Mouse (Mus musculus): ENCODE data around the gene Crygn.

Gene Crygn

DNA sequence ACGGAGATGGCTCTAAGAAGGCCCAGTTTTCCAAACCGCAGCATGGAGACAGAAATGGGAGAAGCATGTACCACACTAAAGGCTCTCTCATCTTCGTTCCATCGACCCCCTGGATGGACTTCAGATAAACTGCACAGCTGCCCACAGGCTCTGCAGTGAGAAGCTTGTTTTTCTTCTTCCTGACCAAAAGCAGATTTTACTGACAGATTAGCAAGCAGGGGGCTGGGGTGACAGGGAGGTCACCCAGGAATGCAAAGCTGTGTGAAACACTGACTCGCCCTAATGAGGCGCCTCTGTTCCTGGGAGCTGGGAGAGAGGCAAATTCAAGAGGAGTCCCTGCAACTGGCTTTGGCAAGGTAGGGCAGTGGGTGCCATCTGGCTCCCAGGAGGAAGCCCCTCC is 10.3 kb downstream of the Crygn start:
- no peak for DNase-seq (ENCODE audit: low spot score)

DNA sequence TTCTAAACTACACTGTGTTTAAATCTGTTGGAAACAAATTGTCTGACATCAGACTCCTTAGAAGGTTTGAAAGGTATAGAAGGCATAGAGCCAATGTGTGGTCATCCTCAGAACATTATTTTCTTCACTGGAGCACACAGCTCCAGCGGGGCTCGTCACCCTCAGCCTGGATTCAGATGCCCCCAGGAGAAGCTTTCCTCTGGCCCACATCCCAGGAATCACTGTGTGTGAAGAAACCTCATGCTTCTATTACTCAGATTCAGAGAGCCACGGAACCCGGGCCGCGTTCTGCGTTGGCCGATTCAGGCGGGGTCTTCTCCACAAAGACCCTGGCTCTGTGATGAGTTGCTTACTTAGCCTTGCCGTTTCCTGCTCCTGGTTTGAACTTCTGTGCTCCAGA is 13.9 kb downstream of the Crygn start:
- no peak for DNase-seq (ENCODE audit: low spot score)

DNA sequence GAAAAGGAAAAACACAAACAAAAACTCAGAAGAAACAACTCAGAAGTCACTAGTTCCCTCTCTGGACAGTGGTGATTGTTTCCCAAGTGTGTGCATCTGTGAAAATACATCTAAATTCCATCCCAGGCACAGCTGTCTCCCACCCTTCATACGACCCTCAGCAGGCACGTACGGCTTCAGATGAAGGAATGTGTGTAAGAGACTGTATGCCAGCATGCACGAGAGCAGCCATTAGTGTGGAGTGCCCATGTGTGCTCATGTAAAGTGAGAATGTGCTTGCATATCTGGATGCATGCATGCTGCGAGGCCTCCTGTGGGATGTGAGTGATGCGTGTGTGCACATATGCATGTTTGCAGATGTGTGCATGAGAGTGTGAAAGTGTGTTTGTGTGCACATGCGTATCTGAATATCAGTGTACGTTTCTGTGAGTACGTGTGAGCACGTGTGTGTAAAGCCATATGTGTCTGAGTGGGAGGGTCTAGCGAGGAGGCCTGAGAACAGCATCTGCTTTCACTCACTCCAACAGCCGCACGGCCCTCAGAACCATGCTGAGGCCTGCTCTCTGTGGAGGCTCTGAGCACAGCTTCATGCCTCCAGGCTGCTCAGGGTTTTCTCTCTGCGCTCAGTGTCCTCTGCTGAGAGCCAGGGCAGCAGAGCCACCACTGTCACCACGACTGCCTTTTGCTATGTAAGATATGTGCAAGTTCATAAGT is 16.5 kb downstream of the Crygn start:
- no peak for DNase-seq (ENCODE audit: low spot score)

DNA sequence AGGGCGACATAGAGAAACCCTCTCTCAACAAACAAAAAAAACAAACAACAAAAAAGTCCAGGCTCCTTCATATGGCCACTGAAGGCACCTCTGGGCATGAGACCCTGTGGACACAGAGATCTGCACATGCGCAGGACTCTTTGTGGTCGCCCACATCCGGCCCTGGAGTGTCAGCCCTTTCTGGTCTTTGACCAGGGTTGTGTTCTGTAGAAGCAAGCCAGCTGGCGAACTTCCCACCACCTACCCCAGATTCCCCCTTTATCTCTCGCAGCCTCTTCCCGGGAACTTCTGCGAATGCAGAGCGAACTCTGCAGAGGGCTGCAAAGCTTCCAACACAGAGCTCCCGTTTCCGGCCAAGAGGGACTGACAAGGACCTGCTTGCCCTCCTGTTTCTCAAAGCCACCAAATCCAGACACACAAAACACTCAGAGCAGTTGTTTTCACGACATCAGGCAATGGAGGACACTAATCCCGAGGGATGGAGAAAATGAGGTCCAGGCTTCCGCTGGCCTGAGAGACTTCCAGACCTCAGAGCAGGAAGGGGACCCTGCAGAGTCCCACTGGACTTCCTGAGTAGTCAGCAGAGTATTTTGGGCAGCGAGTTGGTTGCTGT is 18.6 kb downstream of the Crygn start:
- peak; percentile 67 for DNase-seq (ENCODE audit: low spot score)

DNA sequence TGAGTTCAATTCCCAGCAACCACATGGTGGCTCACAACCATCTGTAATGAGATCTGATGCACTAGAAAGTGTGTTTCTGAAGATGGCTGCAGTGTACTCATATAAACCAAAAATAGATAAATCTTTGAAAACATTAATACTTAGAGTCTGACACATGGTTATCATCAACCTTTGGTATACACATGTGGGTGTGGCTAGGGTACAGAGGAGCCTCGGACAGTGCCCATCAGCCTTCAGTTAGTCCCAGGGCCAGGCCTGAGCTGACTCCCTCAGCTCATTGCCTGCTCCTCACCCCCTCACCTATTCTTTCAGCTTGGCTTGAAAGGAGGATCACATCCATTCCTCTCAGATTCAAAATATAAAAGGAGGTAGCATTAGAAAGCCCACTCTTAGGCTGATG is 19.3 kb downstream of the Crygn start:
- no peak for DNase-seq (ENCODE audit: low spot score)

DNA sequence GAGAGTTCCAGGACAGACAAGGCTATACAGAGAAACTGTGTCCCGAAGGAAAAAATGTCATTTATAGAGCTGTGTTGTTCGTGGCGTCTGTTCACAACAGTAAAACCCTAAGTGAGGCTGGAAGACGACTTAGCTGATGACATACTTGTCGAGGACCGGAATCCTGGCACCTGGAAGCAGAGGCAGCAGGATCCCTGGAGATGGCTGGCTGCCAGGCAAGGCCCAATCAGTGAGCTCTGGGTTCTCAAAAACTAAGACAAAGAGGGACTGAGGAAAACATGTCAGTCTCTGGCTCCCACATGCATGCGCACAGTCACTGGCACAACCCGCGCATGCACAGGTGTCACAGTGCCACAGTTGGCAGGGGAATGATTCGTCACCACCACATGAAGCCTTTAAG is 20.2 kb downstream of the Crygn start:
- DNase-seq (ENCODE audit: low spot score) = no peak

DNA sequence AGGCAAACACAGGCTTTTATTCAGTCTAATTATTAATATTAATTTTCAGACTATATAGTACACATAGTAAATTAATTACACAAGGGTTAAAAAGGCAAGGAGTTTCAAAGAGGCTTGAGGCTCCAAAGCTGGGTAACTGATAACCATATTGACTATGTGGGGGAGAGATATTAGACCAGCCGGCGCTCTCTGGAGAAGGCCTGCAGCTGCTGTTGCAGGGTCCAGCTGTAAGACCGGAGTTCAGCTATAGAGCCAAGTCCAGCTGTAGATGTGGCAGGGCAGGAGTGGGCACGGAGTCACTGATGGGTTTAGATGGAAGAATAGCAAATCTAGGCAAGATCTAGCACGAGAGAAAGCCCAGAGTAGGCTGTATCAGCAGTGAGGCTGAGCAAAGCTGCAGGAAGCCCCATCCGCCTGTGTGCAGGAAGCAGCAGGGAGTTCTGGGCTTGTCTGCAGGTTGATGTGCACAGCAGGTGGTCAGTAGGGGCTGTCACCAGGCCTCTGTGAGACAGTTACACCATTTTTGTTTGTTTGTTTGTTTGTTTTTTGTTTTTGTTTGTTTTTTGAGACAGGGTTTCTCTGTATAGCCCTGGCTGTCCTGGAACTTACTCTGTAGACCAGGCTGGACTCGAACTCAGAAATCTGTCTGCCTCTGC is 23.9 kb downstream of the Crygn start:
- DNase-seq (ENCODE audit: low spot score) = no peak

DNA sequence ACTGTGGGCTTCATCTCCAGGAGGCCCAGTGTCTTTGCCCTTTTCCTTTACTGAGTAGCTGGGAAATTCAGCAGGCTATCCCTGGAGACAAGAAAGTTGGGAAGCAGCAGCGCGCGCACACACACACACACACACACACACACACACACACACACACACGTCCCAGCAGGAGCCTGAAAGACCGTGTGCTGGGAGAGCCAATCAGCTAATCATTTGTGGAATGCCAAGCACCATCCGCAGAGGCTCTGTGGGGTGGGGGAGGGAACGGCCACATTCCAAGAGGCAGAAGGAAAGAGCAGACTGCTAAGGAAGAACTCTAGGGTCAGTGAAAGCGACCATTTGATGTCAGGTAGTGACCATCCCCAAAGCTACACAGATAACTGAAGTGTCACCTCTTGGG is 24.7 kb downstream of the Crygn start:
- no peak for DNase-seq (ENCODE audit: low spot score)

DNA sequence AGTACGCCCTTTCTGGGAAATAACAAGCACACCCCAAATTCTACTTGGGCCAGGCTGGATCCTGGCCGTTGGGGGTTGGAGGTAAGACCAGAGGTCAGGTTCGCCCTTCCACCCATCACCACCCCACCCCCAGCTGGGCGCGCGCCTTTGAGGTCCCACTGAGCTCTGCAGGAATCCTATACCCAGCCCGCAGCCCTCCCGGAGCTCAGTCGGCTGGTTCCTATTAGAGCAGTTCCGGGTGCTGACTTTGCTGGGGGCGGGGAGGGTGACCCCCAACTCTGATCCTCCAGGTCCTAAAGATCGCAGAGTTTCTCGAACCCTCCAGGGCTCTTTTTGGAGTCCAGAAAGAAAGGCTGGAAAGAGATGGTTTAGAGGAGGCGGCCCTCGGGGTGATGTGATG is 26.8 kb downstream of the Crygn start:
- DNase-seq (ENCODE audit: low spot score) = no peak

DNA sequence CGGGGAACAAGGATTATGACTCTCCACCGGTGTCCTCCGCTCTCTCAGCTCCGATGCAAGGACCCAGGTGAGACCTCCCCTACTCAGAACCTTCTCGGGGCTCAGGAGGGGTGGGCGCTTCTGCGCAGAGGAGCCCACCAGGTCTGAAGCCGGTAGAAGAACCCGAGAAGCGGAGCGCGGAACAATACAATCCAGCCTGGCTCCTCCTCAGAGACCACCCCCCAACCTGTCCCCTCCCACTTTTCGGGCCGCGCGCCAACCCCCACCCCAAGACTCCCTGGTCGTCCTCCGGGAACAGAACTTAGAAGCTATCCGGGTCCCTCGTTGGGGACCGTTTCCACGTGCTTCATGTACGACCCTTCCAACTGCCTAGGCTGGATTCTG is 27.3 kb downstream of the Crygn start, which contains the start of gene Wdr86:
Gene Wdr86 (minus strand): TSS at position 240 of the 384 bp plus-strand sequence.
- no peak for DNase-seq (ENCODE audit: low spot score)

DNA sequence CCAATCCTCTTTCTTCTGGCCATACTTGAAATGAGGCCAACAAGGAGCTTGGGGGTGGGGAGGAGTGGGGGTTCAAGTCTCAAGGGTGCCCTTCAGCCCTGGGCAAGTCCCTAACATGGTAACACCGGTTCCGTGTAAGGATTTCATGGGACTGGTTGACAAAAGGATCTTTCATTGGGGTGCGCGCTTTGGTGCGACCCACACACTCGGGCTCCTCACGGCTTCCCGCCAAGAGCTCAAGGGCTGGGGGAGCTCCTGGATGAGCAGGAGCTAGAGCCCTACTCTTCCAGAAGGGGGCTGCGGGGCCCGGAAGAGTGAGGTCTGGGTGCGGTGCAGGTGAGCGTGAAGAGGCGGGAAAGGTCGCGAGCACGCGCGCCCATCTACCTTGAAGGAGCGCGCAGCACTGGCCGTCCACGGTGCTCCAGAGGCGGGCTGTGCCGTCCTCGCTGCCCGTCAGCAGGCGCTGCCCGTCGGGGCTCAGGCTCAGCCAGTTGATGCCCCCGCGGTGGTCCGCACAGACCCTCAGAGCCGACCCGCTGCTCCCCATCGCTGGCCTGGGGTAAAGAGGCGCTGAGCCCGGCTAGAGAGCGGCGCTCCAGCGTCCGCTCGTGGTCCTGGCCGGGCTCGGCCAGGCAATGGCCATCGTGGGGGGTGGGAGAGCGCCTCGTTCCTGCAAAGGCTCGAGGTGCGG is 27.9 kb downstream of the Crygn start:
- no peak for DNase-seq (ENCODE audit: low spot score)

DNA sequence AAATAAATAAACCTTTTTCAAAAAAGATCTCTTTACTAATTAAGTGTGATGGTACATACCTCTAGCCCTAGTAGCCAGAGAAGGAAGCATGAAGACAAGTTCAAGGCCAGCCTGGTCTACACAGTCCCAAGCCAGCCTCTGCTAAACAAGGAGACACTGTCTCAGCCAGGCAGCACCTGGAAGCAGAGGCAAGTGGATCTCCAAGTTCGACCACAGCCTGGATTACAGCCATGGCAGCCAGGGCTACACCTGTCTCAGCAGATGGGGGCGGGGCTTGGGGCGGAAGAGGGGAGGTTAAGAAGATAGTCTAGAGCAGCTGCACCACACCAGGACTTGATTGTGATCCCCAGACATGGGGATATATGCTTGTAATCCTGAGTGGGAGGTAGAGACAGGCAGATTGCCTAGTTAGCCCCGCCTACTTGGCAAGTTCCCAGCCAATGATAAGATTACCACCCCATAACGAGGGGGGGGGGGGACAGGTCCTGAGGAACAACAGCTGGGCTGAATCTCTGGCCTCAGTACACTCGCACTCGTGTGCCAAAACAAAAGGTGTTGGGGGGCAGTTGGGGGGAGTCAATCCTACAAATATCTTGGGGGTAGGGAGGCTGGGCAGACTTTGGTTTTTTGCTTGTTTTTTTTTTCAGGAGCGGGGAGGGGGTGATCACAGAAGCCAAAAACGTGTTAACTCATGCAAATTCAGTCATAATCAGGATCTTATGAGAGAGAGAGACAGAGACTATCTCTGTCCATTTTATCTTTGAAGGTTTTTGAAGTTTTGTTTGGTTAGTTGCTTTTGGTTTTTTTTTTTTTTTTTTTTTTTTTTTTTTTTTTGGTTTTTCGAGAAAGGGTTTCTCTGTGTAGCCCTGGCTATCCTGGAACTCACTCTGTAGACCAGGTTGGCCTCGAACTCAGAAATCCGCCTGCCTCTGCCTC is 30.6 kb downstream of the Crygn start:
- DNase-seq (ENCODE audit: low spot score) = peak; percentile 39

DNA sequence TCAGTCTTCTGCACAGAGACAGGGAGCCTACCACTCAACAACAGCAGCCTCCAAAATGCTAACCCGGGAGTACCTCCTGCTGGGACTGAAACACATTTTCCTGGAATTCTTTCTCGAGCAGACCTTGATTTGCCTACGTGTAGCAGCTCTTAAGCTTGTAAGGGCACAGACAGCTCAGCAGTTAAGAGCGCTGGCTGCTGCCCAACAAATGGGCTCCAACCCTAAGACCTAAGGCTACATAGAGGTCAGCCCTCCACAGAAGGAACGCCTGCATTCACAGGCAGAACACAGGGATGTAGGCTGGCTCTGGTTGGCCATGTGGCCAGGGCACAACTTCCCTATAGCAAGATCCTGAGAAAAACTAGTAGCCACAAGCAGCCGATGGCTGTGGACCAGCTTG is 31.9 kb downstream of the Crygn start:
- no peak for DNase-seq (ENCODE audit: low spot score)

DNA sequence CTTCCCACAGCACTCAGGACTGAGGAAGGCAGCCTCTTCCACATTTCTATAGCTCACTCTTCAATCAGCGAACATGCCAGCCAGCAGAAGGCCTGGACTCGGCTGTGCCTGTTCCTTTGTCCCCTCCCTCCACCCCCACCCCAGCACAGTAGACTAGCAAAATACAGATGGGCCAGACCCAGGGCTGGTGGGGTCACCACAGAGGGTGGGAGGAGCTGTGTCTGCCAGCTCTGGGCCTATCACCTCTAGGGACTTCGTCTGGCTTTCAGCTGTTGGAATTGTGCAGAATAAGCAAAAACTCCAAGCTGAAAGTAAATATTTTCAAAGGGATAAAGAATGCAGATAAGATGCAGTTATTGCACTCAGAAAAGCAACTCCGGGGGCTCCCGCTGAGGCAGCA is 33.0 kb downstream of the Crygn start:
- peak; percentile 36 for DNase-seq (ENCODE audit: low spot score)

DNA sequence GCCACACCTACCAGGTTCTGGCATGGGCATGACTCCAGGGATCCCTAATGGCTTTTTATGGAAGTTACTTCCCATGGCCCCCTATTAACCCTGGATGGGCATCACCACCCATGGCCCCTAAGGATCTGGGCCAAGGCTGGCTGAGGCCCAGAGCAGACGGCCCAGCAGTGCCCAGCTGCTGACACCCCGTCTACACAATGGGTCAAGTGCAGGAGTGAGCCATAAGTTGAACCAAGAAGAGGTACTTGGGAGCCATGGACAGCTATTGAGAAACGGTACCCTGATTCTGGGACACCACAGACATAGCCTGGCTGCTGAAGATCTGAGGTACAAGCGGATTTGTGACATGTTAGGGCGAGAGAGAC is 33.6 kb downstream of the Crygn start:
- DNase-seq (ENCODE audit: low spot score) = no peak

DNA sequence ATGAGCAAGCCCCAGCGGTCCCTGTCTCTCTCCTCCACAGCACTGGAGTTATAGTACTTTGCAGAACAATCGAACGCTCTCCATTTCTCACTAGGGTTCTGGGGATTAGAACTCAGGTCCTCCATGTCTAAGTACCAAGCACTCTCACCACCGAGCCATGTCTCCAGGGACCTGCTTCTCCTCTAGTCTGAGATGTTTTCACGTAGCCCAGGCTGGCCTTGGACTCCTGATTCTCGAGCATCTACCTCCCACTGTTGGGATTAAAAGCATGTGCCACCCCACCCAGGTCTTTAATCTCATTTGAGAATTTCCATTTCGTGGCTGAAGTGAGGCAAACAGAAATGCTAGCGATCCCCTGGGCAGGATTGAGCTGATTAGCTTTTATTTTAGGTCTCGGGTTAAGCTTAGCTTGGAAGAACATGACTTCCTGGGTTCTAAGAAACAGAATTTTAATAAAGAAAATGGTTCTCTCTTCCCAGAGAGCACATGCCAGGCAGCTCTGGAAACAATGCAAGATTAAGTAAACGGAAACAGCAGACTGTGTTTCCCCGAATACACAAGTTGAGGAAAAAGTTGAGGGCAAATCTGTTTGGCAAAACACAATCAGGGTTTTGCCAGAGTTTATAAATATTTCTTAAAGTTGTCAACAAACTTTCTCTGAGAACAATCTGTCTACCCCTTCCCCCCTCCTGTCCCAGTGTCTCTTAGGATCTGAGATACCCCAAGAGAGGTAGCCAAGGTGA is 34.1 kb downstream of the Crygn start:
- no peak for DNase-seq (ENCODE audit: low spot score)

DNA sequence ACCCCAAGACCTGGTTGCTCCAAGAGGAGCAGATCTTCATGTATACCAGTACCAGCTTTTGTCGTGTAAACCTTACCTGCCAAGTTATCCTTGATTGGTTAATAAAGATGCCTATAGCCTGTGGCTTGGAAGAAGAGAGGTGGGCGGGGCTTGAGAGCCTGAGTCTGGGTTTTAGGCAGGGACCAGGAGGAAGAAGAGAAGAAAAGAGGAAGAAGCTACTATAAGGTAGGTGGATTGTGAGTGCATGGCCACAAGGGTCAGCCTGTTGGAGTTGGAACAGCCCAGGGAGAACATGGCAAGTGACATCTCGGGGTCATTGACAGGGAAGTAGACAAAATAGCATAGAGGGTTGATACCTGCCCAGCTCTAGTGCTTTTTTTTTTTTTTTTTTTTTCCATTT is 38.0 kb downstream of the Crygn start:
- no peak for DNase-seq (ENCODE audit: low spot score)

DNA sequence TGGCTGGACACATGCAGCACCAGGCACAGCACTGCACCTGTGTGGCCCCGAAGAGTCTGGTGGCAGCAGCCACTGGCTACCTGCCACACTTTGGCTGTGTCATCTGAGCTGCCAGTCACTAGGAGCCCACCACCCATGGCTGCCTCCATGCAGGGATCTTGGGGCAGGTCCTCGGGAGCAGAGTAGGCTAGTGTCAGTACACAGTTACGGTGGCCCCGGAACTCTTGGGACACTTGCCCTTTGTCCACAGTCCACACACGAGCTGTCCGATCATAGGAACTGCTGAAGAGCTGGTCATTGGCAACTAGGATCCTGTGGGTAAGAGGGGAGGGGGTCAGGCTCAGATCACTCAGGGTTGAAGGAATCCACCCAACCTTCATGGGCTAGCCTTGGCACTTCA is 39.7 kb downstream of the Crygn start:
- no peak for DNase-seq (ENCODE audit: low spot score)

DNA sequence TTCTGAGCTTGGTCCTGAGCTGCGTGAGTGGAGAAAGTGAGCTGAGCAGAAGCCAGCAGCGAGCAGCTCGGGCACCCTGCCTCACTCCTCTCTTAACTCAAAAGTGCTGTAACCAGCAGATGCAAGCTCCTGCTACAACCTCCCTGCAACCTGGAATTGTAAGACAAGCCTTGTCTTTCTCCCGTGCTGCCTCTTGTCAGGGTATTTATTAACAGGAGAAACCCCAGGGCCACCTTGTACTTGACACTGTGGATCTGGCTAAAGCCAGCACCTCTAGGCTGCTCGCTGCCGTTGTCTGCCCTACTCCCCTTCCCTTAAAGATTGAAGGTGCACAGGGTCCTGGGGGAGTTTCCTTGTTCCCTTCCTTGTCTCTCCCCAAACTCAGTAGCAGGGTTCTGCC is 43.8 kb downstream of the Crygn start:
- DNase-seq (ENCODE audit: low spot score) = no peak

DNA sequence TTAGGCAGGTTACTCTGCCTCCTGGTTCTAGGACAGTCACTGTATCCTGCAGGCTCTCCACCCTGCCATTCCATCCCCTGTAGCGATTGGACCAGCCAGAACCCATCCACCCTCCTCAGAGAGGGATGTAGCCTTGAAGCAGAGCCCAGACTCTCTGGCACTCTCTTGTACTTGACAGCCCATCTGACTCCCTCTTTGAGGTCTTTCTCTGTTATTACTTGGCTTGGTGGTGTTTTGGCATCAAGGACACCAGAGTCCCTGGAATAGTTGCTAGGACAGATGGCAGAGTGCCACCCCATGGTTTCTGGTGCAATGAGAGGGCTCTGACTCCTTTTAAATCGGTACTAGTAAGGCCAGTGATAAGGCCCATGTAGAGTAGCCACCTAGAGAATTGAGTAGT is 44.6 kb downstream of the Crygn start:
- DNase-seq (ENCODE audit: low spot score) = peak; percentile 47

DNA sequence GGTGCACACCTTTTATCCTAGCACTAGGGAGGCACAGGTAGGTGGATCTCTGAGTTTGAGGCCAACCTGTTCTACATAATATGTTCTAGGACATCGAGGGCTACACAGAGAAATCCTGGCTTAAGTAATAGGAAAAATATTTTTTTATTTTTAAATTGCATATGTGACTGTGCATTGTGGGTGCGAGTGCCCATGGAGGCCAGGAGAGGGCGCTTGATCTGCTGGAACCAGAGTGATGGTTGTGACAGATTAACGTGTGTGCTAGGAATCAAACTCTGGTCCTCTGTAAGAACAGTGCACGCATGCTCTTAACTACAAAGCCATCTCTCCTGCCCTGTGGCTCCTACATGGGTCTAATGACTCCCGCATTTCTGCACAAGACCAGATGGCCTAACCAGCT is 46.2 kb downstream of the Crygn start:
- DNase-seq (ENCODE audit: low spot score) = no peak

All from ovary, postnatal 36 days (tissue).